Mouse (Mus musculus): ENCODE results near the gene Pts. TPM values are rescaled to one million over a fixed set of nuclear protein-coding genes. Genes with fewer than 3 reads are reported as not detected.

The Pts gene
- polyA plus RNA-seq, 1 experiment, result 15.7 TPM

DNA sequence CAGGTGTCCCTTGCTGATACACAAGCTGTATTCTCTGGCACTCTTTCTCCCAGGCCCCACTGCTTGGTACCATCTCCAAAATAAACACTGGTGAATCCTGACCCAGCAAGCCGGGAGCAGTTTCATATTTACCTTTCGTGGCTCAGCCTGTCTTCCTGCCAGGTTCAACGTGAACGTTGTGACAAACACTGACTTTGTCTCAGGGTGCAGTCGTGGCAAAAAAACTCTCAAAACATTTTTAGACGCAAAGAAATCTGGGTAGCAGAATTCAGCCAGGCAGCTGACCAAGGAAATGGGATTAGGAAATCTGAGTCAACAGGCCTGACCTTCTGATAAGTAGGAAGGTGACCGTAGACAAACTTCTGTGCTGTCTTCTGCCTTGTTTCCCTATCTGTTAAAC is 21.0 kb downstream of the Pts start:
- H3K4me3 ChIP-seq (replicated peaks), result no peak overlapping the region

DNA sequence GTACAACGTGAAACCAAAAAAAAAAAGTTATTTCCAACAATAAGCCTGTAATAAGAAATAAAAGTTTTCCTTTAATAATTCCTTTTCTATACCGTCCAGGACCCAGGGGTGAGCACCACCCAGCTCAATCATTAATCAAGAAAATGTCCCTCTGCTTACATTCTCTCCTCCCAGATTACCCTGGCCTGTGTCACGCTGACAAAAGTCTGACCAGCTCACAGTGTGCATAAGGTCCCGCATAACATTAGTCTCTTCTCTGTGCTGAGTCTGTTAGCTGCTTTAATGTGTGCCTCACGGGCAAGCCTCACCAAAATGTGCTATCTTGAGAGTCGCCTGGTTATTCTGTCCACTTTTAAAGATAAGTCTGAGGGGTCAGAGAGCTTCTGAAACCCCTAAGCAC is 23.1 kb downstream of the Pts start:
- Histone ChIP-seq H3K4me1 (peaks cover 21% of the 10 kb centered on the region; the same call in 1 of the 2 replicates), H3K9me3 (no peaks in the 10 kb centered on the region), H3K27me3 (replicated peaks) (peaks cover 15% of the 10 kb centered on the region), H3K4me3 (replicated peaks) (no peak overlapping the region), H3K36me3 (replicated peaks; ENCODE audit: low read length) (no peaks in the 10 kb centered on the region)
- no peak for TF ChIP-seq GATA1 (IDR thresholded peaks at IDR 0.05; ENCODE audit: borderline replicate concordance, low read length)
- TF ChIP-seq FLI1 (IDR thresholded peaks at IDR 0.05; ENCODE audit: low read length), result no peak

More for the DNA sequence above, 21.0 kb downstream of the Pts start:
- H3K9me3 ChIP-seq, result no peaks in the 10 kb centered on the region
- H3K36me3 ChIP-seq (replicated peaks; ENCODE audit: low read length), result no peaks in the 10 kb centered on the region
- H3K4me1 ChIP-seq, result peaks cover 14% of the 10 kb centered on the region; the same call in 1 of the 2 replicates
- TF ChIP-seq FLI1 (IDR thresholded peaks at IDR 0.05; ENCODE audit: low read length) (no peak), GATA1 (IDR thresholded peaks at IDR 0.05; ENCODE audit: borderline replicate concordance, low read length) (no peak)
- H3K27me3 ChIP-seq (replicated peaks), result peaks cover 22% of the 10 kb centered on the region

DNA sequence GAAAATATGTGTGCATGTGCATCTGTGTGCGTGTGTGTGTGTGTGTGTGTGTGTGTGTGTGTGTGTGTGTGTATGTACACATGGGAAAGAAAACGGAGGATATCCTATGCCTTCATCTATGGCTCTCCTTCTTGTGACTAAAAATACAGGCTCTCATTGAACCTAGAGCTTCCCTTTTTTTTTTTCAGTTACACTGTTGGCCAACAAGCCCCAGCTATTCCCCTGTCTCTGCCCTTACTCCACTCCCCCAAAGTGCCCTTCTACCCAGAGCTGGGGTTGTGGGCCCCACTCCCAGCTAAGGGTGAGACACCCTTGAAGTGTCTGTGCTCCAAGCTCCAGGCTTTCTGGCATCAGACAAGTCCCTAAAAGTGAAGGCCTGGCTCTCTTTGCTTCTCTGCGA is 25.6 kb downstream of the Pts start:
- TF ChIP-seq FLI1 (IDR thresholded peaks at IDR 0.05; ENCODE audit: low read length) (no peak), GATA1 (IDR thresholded peaks at IDR 0.05; ENCODE audit: borderline replicate concordance, low read length) (no peak)
- Histone ChIP-seq H3K4me1 (peaks cover 30% of the 10 kb centered on the region; the same call in 1 of the 2 replicates), H3K4me3 (replicated peaks) (no peak overlapping the region), H3K9me3 (no peaks in the 10 kb centered on the region), H3K36me3 (replicated peaks; ENCODE audit: low read length) (no peaks in the 10 kb centered on the region), H3K27me3 (replicated peaks) (peaks cover 15% of the 10 kb centered on the region)

DNA sequence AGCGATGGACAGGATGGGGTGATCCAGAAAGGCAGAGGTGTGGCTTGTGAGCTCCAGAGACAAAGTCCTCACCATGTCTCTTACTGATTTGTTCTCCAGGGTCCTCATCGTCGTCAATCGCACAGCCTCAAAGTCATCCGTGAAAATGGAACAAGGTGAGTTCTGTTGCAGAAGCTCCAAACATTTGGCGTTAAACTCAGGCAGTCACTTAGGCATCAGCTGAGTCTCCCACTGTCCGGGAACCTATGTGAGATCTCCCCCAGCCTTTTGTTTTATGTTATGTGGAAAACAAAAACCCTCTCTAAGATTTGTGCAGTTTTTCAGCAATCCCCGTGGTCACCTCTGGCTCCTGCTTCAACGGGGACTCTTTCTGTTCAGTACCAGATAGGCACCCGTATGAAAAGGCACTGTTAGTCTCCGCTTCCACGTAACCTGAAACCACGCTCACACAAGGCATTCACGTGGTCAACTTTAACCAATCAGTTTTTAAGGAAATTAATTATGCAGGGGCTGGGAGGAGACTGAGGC is 27.5 kb downstream of the Pts start:
- no peaks in the 10 kb centered on the region for H3K9me3 ChIP-seq
- no peaks in the 10 kb centered on the region for H3K36me3 ChIP-seq (replicated peaks; ENCODE audit: low read length)
- H3K27me3 ChIP-seq (replicated peaks), result peaks cover 10% of the 10 kb centered on the region
- H3K4me3 ChIP-seq (replicated peaks), result peak overlapping the region; percentile 78
- peaks cover 45% of the 10 kb centered on the region for H3K4me1 ChIP-seq
- no peak for TF ChIP-seq FLI1 (IDR thresholded peaks at IDR 0.05; ENCODE audit: low read length)

DNA sequence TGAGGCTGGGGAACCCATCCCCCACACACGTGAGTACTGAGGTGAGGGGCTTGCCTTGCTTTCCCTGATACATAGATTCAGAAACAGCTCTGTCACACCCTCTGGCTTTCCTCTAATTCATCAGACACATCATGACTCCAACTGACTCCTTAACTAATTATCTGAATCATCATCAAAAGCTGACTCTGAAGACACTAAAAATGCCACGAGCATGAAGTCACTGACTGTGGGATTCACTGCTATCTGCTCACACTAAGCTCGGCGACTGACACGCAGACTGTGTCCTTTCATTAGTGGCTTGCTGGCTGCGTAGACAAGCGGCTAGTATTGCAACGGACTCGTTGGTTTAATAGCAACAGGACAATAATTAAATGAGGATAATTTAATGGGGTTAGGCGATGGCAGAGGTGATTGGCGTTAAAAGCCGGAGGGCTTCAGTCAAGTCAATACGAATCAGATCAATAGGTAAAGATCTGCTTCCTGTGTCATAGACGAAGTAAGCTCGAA is 28.0 kb downstream of the Pts start:
- H3K4me3 ChIP-seq (replicated peaks), result peak overlapping the region; percentile 78
- no peaks in the 10 kb centered on the region for H3K9me3 ChIP-seq
- H3K4me1 ChIP-seq, result peaks cover 45% of the 10 kb centered on the region
- H3K27me3 ChIP-seq (replicated peaks), result peaks cover 6% of the 10 kb centered on the region
- H3K36me3 ChIP-seq (replicated peaks; ENCODE audit: low read length), result no peaks in the 10 kb centered on the region
- TF ChIP-seq FLI1 (IDR thresholded peaks at IDR 0.05; ENCODE audit: low read length), result no peak
- no peak for TF ChIP-seq GATA1 (IDR thresholded peaks at IDR 0.05; ENCODE audit: borderline replicate concordance, low read length)

DNA sequence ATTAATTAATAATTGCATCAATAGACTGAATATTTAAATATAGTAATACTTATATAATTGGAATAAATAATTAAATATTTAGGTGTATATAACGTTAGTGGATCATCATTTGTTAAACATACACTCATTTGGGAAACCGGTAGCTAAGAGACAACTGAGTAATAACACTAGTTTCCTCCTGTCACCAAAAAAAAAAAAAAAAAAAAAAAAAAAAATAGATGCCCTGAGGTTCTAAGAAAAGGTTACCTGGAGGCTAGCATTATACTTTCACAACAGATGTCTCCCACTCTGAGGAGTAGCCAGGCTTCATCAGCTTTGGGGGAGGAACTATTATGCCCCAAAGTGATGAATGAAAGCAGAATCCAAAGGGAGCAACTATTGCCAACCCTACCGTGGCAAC is 28.7 kb downstream of the Pts start:
- Histone ChIP-seq H3K9me3 (no peaks in the 10 kb centered on the region), H3K4me3 (replicated peaks) (peak overlapping the region; percentile 6), H3K4me1 (peaks cover 48% of the 10 kb centered on the region), H3K36me3 (replicated peaks; ENCODE audit: low read length) (no peaks in the 10 kb centered on the region), H3K27me3 (replicated peaks) (peaks cover 6% of the 10 kb centered on the region)
- TF ChIP-seq GATA1 (IDR thresholded peaks at IDR 0.05; ENCODE audit: borderline replicate concordance, low read length) (no peak), FLI1 (IDR thresholded peaks at IDR 0.05; ENCODE audit: low read length) (no peak)

DNA sequence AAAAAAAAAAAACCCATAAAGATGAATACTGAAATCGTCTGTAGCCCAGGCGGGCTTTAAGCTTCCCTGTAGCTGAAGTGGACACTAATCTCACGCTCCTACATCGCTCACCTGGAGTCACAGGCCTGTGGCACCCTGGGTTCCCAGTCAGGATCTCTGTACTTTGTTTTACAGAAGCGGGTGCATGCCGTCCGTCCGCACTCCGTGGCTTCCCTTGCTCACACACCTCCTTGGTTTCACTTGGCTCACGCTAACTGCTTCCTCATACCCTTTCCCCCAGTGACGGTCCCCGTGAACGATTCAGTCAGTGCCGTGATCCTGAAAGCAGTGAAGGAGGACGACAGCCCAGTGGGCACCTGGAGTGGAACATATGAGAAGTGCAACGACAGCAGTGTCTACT is 29.7 kb downstream of the Pts start:
- Histone ChIP-seq H3K4me3 (replicated peaks) (peak overlapping the region; percentile 21), H3K36me3 (replicated peaks; ENCODE audit: low read length) (no peaks in the 10 kb centered on the region), H3K27me3 (replicated peaks) (peaks cover 3% of the 10 kb centered on the region), H3K9me3 (no peaks in the 10 kb centered on the region), H3K4me1 (peaks cover 46% of the 10 kb centered on the region)
- TF ChIP-seq FLI1 (IDR thresholded peaks at IDR 0.05; ENCODE audit: low read length) (no peak), GATA1 (IDR thresholded peaks at IDR 0.05; ENCODE audit: borderline replicate concordance, low read length) (no peak)

DNA sequence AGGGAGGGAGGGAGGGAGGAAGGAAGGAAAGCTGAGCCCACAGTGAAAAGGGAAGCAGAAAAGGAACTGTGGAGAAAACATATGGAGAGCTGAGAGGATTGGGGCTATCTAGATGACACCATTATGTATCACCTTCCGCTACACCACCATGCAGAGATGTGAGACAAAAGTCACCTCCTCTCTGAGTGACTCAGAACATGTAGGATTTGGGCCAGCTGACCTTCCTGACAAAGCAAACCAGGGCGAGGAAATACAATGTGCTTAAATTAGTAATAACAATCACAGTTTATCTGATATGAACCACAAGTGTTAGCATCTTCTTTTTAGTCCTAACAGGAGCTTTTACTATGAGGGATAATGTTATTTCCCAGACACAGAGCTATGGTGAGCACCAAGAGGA is 31.0 kb downstream of the Pts start:
- Histone ChIP-seq H3K36me3 (replicated peaks; ENCODE audit: low read length) (no peaks in the 10 kb centered on the region), H3K9me3 (no peaks in the 10 kb centered on the region), H3K4me3 (replicated peaks) (no peak overlapping the region), H3K27me3 (replicated peaks) (peaks cover 3% of the 10 kb centered on the region), H3K4me1 (peaks cover 49% of the 10 kb centered on the region)
- TF ChIP-seq FLI1 (IDR thresholded peaks at IDR 0.05; ENCODE audit: low read length) (no peak), GATA1 (IDR thresholded peaks at IDR 0.05; ENCODE audit: borderline replicate concordance, low read length) (no peak)

DNA sequence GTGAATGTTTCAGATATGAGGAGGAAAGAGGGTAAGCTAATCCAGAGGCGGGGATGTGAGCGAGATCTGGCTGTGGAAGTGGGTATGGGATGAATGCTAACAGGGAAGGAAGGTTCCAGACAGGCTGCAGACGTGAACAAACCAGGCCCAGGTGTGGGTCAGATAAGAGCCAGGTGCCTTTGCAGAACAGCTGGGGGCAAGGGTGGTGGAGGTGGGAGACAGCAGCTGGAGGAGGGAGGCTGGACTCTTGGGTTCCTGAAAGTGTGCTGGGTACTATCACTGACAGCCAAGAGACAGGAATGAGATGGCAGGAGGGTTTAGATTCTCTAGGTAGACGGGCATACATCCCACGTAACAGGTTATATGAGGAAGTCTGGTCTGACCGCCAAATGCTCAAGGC is 31.4 kb downstream of the Pts start:
- TF ChIP-seq FLI1 (IDR thresholded peaks at IDR 0.05; ENCODE audit: low read length) (no peak), GATA1 (IDR thresholded peaks at IDR 0.05; ENCODE audit: borderline replicate concordance, low read length) (no peak)
- H3K4me1 ChIP-seq, result peaks cover 49% of the 10 kb centered on the region
- no peaks in the 10 kb centered on the region for H3K9me3 ChIP-seq
- H3K4me3 ChIP-seq (replicated peaks), result no peak overlapping the region
- no peaks in the 10 kb centered on the region for H3K36me3 ChIP-seq (replicated peaks; ENCODE audit: low read length)
- H3K27me3 ChIP-seq (replicated peaks), result peaks cover 3% of the 10 kb centered on the region

DNA sequence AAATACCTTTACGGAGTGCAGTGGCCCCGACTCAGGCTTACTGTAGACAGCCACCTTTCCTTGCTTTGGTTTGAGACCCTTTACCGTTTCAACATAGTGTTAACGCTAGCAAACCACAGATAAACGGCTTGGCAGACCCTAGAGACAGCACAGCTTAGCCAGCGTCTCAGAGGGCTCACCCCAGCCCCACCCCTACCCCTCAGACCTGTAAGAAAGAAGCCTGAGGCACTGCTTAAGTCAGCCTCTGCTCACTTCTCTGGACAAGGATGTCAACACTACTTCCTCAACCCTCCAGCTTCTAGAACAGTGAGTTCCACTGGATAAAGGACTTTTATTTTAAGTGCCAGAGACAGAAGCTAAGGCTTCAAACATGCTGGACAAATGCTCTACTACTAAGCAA is 32.0 kb downstream of the Pts start:
- no peak overlapping the region for H3K4me3 ChIP-seq (replicated peaks)
- peaks cover 3% of the 10 kb centered on the region for H3K27me3 ChIP-seq (replicated peaks)
- H3K36me3 ChIP-seq (replicated peaks; ENCODE audit: low read length), result no peaks in the 10 kb centered on the region
- no peak for TF ChIP-seq FLI1 (IDR thresholded peaks at IDR 0.05; ENCODE audit: low read length)
- no peak for TF ChIP-seq GATA1 (IDR thresholded peaks at IDR 0.05; ENCODE audit: borderline replicate concordance, low read length)
- no peaks in the 10 kb centered on the region for H3K9me3 ChIP-seq
- peaks cover 49% of the 10 kb centered on the region for H3K4me1 ChIP-seq

DNA sequence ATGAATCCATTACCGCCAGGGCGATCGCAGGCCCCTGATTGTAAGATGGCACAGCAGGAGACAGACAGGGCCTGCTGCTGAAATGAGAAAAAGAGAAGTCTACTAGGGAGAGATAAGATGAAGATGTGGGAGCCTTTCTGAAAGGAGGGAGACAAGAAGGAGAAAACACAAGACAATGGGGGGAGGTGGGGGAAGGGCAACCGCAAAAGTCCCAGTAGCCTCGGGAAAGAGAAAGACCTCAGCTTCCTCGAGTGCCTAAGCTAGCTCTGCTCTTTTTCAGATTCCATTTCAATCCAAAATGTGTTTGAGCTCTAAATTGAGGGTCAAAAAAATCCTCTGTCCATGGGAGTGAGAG is 32.4 kb downstream of the Pts start:
- peak overlapping the region; percentile 56 for H3K4me3 ChIP-seq (replicated peaks)
- H3K36me3 ChIP-seq (replicated peaks; ENCODE audit: low read length), result no peaks in the 10 kb centered on the region
- H3K9me3 ChIP-seq, result no peaks in the 10 kb centered on the region
- peaks cover 49% of the 10 kb centered on the region for H3K4me1 ChIP-seq
- TF ChIP-seq GATA1 (IDR thresholded peaks at IDR 0.05; ENCODE audit: borderline replicate concordance, low read length) (no peak), FLI1 (IDR thresholded peaks at IDR 0.05; ENCODE audit: low read length) (no peak)
- peaks cover 3% of the 10 kb centered on the region for H3K27me3 ChIP-seq (replicated peaks)

All from megakaryocyte, embryonic 14.5 days (primary cell).